Mouse (Mus musculus) lung, postnatal 10 days (tissue): ENCODE data around the gene Csnk1d.

ENCODE experiments used
- DNase-seq: peaks from one replicate; pipeline ENCODE4 v3.0.0; 2021

Gene Csnk1d

DNA sequence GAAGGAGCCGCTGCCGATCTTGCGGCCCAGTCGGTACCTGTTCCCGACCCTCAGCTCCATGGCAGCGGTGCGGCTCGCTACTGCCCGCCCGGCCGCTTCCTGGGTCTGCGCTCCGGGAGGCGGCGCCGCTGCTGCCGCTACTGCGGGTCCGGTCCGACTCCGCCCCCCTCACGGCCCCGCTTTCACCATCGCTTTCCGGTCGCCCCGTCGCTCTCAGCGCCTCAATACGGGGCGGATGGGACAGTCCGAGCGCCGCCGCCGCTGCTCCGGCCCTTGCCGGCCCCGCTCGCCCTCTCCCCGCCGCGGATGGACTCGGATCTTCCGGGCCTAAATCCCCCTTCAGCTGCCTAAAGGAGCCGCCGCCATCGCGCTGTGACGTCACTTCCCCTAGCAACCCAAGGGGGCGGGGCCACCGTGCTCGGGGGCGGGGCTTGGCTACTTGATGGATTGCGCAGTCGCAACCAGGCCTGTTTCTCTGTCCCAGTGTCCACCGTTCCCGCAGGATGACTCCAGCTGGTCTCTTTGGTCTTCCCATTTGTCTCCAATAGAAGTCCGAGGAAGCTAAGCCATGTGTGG is at the start of gene Csnk1d:
TSS of gene Csnk1d (minus strand) at position 380 of the 576 bp plus-strand sequence.
- DNase-seq: peak; percentile 99

- DNase-seq: no peak
These were observed 48.2 kb upstream of the Csnk1d start, which contains the start of gene Cd7 for GRCm38 (mm10) chr11:121039302-121039701. Gene Cd7, minus strand, starts transcription at chr11:121039418.

DNA sequence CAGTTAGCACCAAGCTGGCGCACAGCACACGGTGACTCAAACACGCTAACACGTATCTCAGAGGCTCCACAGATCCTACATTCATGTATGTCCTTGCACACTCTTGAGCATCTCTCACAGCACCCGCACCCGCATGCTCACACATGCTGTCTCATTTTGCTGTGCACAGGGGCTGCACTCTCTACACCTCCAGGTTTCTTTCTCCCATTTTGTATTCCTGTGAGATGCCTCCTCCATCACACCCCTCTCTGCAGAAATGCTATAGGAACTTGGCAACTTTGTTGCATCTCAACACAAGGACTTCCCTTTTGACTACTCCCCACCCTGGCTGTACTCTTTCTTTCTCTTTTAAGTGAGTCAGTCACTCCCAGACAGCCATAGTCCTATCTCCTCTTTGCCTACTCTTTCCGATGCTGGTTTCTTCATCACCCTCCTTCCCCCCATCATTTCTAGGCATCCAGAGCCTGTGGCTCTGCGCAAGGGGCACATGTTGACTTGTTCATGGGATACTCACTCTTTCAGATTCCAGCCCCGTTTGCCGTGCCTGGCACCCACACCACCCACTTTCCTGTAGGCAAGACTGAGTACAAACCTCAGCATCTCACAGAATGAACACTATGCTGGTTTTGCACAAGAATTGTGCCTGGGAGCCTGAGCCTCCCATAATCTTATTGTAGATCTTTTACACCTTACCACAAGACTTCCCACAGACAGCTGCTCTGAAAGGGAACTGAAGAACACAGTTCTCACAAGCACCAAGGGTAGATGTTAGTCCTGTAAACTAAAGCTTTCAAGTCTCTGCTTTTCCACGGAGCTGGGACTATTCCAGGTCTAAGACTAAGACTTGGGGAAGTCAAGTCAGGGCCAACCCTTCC is 47.5 kb upstream of the Csnk1d start:
- DNase-seq: no peak

DNA sequence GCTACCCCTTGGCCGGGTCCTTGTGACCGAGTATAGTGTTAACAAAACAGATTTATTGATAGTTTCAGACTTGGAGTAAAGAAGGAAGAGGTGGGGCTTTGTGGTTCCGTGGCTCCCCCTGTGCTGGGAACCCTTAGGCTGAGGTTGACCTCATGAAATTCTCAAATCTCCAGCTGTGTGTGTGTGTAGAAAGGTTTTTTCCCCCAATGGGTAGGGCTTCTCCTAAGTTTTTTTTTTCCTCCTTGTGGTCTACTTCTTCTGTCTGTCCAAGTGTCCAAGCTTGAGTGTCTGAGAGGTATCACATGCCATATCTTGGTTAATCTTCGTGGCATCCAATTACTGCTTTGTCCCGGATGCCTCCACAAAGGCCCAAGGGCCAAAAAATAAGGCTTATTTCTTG is 42.0 kb upstream of the Csnk1d start:
- DNase-seq: no peak

GRCm38 (mm10) chr11:121027259-121027658 is 36.1 kb upstream of the Csnk1d start:
- no peak for DNase-seq

- no peak for DNase-seq
These were observed 33.0 kb upstream of the Csnk1d start for GRCm38 (mm10) chr11:121024163-121024562.

GRCm38 (mm10) chr11:121019501-121019900 is 28.4 kb upstream of the Csnk1d start:
- no peak for DNase-seq

DNA sequence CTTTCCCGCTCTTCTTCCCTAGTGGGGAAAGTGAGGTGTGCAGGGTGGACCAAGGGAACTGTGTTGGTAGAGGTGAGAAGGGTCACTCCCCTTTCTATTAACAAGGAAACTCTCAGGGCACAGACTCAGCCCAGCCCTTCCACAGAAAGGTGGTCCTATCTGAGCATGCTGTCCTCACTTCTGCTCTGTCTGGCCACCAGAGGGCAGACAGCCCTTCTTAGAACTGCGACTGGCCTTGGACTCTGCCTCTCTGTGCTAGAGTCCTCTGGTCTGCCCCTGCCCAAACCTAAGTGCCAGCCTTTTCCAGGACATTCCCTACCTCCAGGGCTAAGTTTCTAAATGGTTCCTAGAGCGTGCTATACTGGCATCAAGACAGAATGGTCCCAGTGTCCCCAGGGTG is 26.6 kb upstream of the Csnk1d start:
- DNase-seq: peak; percentile 82

DNA sequence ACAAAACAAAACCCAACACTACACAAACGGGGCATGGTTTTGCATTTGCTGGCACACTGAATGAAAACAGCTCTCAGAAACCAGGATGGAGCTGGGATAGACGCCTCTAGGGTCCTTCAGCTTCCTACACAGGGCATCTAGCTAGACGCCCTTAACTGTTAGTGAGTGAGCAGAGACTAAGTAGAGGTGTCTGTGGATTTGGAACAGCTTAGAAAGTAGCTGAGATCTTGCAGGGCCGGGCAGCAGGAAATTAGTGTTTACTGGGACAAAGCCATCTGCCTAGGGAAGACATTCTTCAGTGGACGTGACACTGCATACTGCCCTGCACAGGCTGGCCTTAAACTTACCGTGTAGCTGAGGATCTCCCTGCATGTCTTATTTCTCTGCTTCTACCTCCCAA is 24.3 kb upstream of the Csnk1d start:
- peak; percentile 62 for DNase-seq

- DNase-seq: peak; percentile 87
These were observed 23.8 kb upstream of the Csnk1d start for GRCm38 (mm10) chr11:121014896-121015300.

DNA sequence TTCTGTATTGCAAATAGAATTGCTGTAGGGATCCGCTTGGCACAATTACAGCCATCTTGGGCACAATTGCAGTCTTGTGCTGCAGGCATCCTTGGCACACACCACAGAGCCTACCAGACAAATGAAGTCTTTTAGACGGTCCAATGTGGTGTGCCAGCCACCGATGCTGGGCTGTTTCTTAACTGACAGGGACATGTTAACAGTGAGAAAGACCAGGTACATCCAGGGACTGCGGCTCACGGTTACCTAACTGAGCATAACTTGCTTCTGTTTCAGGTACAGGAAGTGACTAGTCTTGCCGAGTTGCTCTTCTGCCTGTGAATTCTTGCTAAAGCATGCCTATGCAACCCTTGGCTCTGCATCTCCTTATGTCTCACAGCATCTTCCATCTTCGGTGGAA is 22.5 kb upstream of the Csnk1d start:
- no peak for DNase-seq

DNA sequence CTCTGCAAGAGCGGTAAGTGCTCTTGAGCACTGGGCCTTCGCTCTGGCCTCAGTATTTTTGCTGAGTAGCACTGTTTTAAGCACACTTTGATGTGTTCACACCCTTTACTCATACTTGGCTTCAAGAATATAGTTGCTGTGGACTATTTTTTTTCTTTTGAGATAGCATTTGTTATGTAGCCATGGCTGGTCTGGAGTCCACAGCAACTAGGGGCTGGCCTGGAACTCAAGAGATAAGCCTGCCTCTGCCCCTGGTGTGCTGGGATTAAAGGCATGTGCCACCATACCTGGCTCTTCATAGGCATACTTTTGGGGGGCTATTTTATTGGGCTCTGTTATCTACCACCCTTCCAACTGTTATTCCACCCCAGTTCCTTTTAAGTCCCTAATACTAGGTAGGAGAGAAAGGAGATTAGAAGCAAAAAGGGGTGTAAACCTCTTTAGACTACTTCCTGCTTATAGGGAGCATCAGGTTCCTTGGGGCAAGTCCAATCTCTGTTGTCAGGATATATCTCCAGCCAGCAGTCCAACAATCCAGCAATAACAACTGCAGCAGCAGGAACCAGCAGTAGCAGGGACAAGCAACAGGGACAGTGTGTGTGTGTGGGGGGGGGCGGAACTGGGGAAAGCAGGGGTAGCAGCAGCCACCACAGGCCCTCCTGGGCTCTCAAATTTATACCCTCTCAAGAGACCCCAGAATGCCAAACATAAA is 19.1 kb upstream of the Csnk1d start:
- no peak for DNase-seq

GRCm38 (mm10) chr11:121006184-121006583 is 15.1 kb upstream of the Csnk1d start:
- DNase-seq: no peak

DNA sequence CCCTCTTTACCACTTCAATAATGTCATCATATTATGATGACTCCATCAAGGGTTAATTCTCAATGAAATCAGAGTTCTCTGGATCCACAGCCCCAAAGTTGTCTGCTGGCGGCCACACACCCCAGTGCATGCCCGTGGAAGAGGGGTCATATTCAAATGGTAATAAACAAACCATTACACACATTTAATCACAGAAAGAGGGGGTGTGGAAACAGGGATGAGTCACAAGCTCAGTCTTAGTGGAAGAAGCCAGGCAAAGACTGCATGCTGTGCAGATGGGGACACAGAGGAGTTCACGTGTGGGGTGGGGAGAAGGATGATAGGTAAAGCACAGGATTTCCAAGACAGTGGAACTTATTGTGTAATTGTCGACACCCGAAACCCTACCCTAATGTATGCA is 13.2 kb upstream of the Csnk1d start:
- no peak for DNase-seq

DNA sequence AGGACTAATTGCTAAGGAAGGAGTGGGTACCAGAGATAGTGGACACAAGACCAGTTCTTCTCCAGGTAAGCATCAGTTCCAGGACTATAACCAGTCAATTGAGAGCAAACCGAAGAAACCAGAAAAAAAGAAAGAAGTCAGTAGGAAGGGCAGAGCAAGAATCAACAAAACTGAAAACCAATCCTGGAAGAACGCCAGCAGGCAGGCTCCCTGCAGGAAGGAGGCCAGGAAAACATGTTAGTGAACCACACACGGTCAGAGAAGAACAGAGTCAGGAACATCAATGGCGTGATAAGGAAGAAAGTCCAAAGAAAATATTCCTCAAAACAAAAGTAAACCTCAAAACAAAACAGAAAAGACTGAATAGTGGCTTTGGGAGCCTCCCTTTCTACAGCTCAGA is 10.8 kb upstream of the Csnk1d start:
- peak; percentile 65 for DNase-seq

GRCm38 (mm10) chr11:120994741-120995140 is 3.6 kb upstream of the Csnk1d start:
- DNase-seq: no peak

DNA sequence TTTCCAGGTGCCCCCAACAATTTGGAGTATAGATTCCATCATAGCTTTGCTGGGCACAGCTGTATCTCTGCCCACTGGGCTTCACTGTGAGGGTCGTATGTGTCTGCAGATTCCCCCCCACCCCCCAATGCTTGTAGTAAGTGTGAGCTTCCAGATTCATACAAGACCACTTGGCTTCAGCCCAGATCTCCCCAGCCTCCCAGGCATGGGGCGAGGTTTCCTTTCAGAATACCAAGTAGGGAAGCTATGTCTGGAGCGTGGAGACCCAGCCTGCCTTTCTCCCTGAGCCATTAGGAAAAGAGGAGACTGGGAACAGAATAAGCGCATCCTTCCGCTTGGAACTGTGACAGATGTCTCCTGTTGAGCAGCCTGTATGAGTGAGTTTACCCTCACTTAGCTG is 2.5 kb upstream of the Csnk1d start:
- DNase-seq: peak; percentile 15

DNA sequence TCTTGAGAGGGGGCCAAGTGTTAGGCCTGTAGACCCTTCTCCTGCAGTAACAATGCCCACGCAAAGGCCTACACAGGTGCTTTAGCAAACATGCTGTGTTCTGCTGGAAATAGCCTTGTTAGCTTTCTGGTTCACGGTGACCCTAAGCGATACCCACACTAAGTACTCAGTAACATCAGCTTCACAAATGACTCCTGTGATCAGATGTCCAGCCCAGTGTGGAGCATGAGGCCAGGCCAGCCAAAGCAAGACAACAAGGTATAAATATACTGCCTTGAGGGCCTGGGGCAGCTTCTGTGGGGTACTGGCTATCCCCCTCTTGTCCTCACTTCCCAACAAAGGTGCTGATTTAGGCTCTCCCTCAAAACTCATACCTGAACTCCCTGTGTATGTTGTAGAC is 1.9 kb upstream of the Csnk1d start:
- DNase-seq: no peak

DNA sequence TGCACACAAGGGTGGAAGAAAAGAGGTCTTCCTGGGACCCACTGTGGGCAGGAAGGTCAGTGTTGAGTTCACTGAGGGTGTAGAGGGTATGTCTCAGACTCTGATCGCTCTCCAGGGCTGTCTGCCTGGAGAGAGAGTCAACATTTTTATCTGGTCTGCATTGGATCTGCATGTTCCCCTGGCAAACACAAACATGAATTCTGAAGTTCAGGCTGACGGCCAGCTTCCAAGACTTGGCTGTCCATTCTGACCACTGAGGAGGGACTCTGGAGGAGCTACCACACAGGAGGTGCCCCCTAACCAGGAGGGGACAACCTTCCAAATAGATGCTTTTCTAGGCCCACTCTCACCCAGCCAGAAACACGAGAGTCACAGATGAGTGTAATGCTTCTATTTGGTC is 661 bp upstream of the Csnk1d start:
- DNase-seq: peak; percentile 30

GRCm38 (mm10) chr11:120990126-120990781 is 876 bp downstream of the Csnk1d start:
- peak; percentile 69 for DNase-seq

GRCm38 (mm10) chr11:120989523-120989922 is 1.6 kb downstream of the Csnk1d start:
- DNase-seq: no peak

DNA sequence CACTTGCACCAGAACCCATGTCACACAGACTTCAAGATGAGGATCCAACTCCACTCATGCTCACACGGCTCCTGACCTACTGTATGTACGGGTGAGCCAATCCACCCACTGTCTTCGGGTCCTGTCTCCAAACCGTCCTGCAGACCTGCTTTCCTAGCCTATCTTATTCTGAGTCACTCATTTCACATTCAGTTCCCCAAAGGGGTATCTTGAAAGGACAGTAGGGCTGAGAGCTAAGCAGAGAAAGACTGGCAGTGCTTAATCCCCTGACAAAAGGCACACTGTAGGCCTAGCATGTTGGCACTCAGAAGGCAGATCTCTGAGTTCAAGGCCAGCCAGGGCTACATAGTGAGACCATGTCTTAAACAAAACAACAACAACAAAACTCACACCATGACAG is 2.7 kb downstream of the Csnk1d start:
- no peak for DNase-seq

GRCm38 (mm10) chr11:120987608-120988007 is 3.5 kb downstream of the Csnk1d start:
- no peak for DNase-seq
